Mouse (Mus musculus) erythroid progenitor cell, adult 5-6 weeks (primary cell): ENCODE measurements around the gene Bdnf. TPM values are rescaled to one million over a fixed set of nuclear protein-coding genes. Genes with fewer than 3 reads are reported as not detected.

Experiments used
- ATAC-seq: replicated peaks from 2 replicates; pipeline ENCODE4 v1.8.0; 2016; ENCODE audit warnings: moderate number of reproducible peaks, mild to moderate bottlenecking, moderate TSS enrichment, inconsistent platforms; ENCODE audit not compliant: poor library complexity, low FRiP score, severe bottlenecking
- total RNA-seq, 2 experiments: library from RNA; stranded (forward) in 1 of 2; stranded (reverse) in 1 of 2; fragments of 150-400 nt in 1 of 2; fragments of 186-747, 209-891 nt in 1 of 2; gene quantifications; 2 replicates each; pipeline versions ENCODE4 v1.2.3 to v1.2.4; 2015 to 2017; ENCODE audit warnings: low replicate concordance in 2 of 2

Bdnf gene
- total RNA-seq (2015; ENCODE audit: low replicate concordance), result not detected in 2 replicates
- total RNA-seq (2017; ENCODE audit: low replicate concordance), result not detected in 2 replicates

- no peak for ATAC-seq
Observed at GRCm38 (mm10) chr2:109674532-109674931, at the start of gene Bdnf. Gene Bdnf, plus strand, starts transcription at chr2:109674700.

DNA sequence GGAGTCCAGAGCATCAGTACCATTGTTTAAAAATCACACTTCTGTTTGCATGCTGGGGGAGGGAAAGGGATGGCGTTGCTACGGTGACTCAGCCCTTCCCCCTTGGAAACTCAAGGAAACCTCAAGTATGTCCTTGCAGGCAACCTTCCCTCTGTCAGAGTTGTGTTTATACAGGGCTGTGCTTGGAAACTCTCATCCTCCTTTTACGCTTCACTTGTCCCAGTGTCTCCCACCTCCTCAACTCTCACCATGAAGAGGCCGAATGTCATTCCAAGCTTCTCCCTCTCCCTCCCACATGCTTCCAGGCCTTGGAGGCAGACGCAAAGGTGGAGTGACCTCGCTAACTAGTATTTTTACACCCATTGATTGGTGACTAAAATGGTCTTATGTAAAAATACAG lies 47.6 kb upstream of the Bdnf start:
- ATAC-seq, result no peak

GRCm38 (mm10) chr2:109673509-109674455 lies 718 bp upstream of the Bdnf start:
- ATAC-seq, result no peak

GRCm38 (mm10) chr2:109675051-109675450 lies 551 bp downstream of the Bdnf start:
- ATAC-seq, result no peak

DNA sequence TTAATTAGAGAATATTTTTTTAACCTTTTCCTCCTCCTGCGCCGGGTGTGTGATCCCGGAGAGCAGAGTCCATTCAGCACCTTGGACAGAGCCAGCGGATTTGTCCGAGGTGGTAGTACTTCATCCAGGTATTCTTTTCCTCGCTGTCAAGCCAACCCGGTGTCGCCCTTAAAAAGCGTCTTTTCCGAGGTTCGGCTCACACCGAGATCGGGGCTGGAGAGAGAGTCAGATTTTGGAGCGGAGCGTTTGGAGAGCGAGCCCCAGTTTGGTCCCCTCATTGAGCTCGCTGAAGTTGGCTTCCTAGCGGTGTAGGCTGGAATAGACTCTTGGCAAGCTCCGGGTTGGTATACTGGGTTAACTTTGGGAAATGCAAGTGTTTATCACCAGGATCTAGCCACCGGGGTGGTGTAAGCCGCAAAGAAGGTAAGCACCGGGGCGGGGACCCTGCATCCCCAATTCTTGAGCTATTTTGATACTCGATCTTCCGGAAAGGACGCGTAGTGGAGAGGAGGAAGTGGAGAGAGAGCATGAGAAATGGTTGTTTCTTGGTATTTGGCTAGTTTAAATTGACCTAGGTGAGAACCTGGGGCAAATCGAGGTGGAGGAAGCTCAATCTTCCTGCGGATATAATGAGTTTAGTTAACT lies 1.6 kb downstream of the Bdnf start:
- ATAC-seq, result no peak

- no peak for ATAC-seq
Observed at GRCm38 (mm10) chr2:109676618-109676974, 2.1 kb downstream of the Bdnf start.

DNA sequence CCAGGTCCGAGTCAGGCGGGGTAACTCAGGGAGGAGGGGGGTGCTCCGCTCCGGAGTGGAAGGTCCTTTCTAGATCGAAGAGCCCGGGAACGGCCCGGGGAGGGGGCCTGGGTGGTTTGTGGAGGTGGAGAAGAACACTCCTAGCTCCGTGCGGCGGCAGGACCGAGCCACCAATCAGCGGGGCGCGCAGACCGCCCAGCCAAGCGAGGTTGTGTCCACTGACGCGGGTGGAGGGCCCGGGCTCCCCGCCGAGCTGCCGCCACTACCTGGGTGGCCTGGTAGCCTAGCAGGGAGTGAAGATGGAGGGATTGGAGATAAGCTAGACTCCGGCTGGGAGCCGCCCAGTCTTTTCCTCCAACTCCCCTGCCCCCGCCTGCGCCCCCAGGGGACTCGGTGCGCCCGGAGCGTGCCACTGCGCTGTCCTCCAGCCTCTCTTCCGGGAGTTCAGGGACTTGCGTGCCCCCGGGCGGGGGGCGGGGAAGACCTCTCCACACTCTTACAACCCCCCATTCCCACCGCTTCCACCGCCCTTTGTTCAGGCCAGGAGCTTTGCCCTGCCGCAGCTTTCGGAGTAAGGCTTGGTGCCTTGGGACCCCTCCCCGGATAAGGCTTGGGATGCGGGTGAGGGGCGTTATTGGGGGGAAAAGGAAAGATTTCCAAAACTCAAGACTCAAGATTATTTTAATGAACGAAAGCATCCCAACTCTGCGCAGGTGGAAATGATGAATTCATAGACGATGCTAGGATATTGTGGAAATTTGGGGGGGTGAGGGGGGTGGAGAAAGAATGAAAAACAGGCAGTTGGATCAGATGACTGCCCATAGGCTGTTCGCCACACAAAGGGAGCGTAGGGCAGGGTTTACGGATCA lies 3.0 kb downstream of the Bdnf start:
- no peak for ATAC-seq

GRCm38 (mm10) chr2:109678090-109678409 lies 3.5 kb downstream of the Bdnf start:
- ATAC-seq, result no peak

DNA sequence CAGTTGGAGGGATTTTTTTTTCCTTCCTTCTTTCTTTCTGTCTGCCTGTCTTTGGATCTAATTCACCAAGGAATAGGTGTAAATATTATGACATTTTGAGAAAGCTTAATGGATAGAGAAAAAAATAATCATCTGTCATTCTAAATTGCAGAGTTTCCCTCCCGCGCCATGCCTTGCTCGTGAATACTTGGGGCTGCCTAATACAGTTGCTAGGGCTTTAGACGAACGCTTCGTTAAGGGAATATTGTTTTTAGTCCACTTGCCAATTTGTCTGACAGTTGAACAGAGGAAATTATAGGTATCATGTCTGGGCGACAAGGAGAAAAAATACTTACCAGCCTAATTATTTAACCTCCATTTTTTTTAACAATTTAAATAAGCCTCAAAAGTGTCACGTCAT lies 4.0 kb downstream of the Bdnf start:
- no peak for ATAC-seq

DNA sequence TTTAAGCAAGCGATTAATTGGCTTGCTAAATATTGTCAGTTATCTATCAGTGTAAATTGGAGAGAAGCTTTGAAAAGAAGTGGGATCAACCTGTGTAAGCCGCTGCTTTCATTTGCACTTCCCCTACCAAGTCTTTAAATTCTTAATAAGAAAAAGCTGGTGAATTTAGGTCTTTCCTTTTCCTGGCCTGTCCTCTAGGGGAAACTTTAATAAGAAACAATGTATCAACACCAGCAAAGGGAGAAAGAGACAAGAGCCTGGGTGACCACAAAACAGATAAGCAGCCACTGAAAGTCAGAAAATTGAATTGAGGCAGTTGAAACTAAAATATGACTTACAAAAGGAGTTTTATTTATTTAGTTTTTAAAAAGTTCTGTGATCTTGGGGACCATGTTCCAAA lies 4.9 kb downstream of the Bdnf start:
- ATAC-seq, result no peak

GRCm38 (mm10) chr2:109681071-109681470 lies 6.6 kb downstream of the Bdnf start:
- ATAC-seq, result no peak

GRCm38 (mm10) chr2:109688661-109689060 lies 14.2 kb downstream of the Bdnf start:
- no peak for ATAC-seq

DNA sequence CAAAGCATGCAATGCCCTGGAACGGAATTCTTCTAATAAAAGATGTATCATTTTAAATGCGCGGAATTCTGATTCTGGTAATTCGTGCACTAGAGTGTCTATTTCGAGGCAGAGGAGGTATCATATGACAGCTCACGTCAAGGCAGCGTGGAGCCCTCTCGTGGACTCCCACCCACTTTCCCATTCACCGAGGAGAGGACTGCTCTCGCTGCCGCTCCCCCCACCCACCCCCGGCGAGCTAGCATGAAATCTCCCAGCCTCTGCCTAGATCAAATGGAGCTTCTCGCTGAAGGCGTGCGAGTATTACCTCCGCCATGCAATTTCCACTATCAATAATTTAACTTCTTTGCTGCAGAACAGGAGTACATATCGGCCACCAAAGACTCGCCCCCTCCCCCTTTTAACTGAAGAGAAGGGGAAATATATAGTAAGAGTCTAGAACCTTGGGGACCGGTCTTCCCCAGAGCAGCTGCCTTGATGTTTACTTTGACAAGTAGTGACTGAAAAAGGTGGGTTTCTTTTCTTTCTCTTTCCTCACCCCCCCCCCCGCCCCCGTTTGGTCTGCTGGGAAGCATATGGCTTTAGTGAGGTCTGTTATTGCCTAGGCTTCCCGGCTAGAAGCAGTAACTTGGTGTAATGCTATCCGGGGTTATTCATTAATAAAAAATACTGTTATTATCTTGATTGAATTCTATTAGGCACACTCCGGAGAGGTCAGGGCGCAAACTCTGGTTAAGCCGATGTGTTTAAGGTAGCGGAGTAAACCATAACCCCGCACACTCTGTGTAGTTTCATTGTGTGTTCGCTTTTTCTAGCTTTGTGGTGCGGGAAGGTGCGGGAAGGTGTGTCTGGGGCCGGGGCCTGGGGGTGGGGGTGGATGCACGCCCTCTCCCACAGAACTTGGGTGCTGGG lies 18.0 kb downstream of the Bdnf start:
- ATAC-seq, result no peak

DNA sequence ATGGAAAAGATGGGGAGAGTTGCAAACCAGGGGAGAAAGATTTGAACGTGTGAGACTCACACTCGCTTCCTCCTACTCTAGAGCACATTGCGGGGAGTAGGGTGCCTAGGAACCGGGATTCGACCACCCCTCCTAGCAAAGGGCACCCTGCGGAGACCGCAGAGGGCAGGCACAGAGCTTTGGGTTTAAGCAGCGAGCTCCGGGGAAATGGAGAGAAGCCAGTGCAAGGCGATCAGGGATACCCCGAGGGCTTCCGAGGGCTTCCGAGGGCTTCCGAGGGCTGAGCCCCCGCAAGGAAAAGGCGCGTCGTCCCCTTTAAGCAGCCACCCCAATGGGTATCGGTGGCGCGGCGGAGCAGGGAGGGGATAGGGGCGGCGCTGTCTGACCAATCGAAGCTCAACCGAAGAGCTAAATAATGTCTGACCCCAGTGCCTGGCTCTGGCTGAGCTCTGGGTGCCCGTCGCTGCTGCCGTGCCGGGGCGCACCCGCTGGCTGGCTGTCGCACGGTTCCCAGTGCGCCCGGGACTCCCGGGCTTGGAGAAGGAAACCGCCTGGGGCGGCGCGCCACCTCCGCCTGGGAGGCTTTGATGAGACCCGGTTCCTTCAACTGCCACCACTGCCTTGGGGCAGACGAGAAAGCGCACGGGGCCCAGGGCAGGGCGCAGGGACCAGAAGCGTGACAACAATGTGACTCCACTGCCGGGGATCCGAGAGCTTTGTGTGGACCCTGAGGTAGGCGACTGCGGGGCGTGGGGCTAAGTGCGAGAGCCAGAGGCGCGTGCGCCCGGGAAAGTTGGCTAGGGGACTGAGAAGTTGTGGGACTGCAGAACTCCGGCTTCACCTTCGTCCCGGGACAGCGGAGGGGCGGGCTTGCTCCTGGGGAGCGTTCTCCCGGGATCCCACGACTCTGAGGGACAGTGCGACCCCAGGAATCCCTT lies 18.9 kb downstream of the Bdnf start:
- ATAC-seq, result no peak

DNA sequence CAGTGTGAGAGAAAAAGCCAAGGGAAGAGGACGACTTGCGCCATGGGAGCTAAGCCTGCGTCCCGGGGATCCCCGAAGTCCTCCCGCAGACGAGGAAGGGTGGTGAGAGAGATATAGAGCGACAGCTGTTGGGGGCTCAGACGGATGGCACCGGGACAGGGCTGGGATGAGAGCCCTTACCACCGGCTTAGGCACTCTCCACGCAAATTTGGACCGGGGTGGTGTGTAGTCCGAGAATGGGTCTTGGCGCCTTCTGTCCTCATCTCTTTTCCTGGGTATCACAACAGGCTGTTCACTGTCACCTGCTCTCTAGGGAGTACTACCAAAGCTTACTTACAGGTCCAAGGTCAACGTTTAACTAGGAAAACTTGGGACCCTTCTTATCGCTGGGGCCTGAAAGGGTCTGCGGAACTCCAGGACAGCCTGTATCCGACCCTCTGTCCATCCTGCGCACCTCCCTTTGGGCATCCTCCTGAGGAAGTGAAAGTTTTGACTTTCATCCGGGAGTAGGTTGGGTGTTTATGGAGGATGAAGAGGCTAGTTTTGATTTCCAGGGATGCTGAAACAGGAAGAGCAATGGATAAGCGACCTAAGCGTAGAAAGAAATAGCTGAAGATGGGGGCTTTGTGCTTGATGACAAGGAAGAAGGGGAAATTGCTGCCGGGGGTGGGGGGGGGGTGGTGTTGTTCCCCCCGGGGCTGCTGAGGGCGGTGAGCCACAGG lies 19.8 kb downstream of the Bdnf start:
- ATAC-seq, result no peak

- ATAC-seq, result no peak
Observed at GRCm38 (mm10) chr2:109694838-109695225, 20.3 kb downstream of the Bdnf start.

- no peak for ATAC-seq
Observed at GRCm38 (mm10) chr2:109697151-109697550, 22.7 kb downstream of the Bdnf start.

- ATAC-seq, result no peak
Observed at GRCm38 (mm10) chr2:109700291-109700690, 25.8 kb downstream of the Bdnf start.
